Comparison of ENCODE assay signal across 8 mouse cellular contexts in the genomic region with DNA sequence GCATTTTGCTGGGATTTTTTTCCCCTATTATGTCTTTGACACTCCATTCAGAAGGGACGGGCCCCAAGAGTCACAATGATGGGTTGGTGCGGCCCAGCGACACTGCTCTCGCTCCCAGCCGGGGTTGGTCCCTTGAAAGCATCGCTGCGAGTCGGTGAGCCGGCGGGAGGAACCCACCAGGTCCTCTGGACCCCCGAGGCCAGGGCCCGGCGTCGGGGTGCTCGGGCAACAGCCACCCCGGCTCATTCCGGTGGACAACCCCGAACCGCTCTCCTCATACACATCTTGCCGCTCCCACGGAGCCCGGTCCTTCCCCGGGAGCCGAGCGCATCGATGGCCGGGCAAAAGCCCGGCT. TPM values are rescaled to one million over a fixed set of nuclear protein-coding genes. Genes with fewer than 3 reads are reported as not detected.
DNase-seq lines count a peak whose midpoint lies in the region; ATAC-seq and TF ChIP-seq lines count a peak whose summit lies in the region.

No protein-coding gene starts in this region.

- under 1% methylated on average over 28 of the region's 28 CpGs for WGBS in heart, embryonic 14.5 days
- under 1% methylated on average over 28 of the region's 28 CpGs for WGBS in forebrain, postnatal 0 days
- WGBS in macrophage (ENCODE audit: missing documents): 0% methylated on average over 24 of the region's 28 CpGs

- no peaks in the 10 kb centered on the region for H3K36me3 ChIP-seq in heart, embryonic 14.5 days (ENCODE audit: control insufficient read depth, insufficient read depth, low read length)
- H3K36me3 ChIP-seq in ES-E14 (ENCODE audit: control insufficient read depth, insufficient read depth, low read length, poor library complexity, severe bottlenecking) (no peaks in the 10 kb centered on the region), macrophage (ENCODE audit: inconsistent target) (no peaks in the 10 kb centered on the region)
- H3K36me3 ChIP-seq in forebrain, postnatal 0 days (ENCODE audit: insufficient read depth): no peaks in the 10 kb centered on the region

- H3K27ac ChIP-seq in heart, embryonic 14.5 days (replicated peaks in 1 of 2; ENCODE audit: control insufficient read depth in 1 of 2, insufficient read depth in 1 of 2, low read depth in 2 of 2, low read length in 2 of 2): peak overlapping the region; percentile 73 to 94
- peak overlapping the region; percentile 53; the same call in 1 of the 2 replicates for H3K27ac ChIP-seq in ES-E14 (ENCODE audit: insufficient read depth, low read depth, low read length, poor library complexity, severe bottlenecking)
- H3K27ac ChIP-seq in forebrain, postnatal 0 days (ENCODE audit: low read depth, low read length): peak overlapping the region; percentile 99
- H3K27ac ChIP-seq in macrophage: 0 out of 2 replicates have a peak overlapping the region, but pooled peaks have one; percentile 15

- H3K9me3 ChIP-seq in heart, embryonic 14.5 days (ENCODE audit: control insufficient read depth, low read length): no peaks in the 10 kb centered on the region
- no peaks in the 10 kb centered on the region for H3K9me3 ChIP-seq in ES-E14 (ENCODE audit: control insufficient read depth, insufficient read depth, low read depth, low read length)
- no peaks in the 10 kb centered on the region for H3K9me3 ChIP-seq in forebrain, postnatal 0 days (ENCODE audit: low read length)

- peaks cover 0 to 15% of the 10 kb centered on the region in 2 experiments for H3K4me1 ChIP-seq in heart, embryonic 14.5 days (ENCODE audit: control insufficient read depth in 2 of 2, insufficient read depth in 2 of 2, low read length in 2 of 2)
- H3K4me1 ChIP-seq in ES-E14 (ENCODE audit: control insufficient read depth in 2 of 2, insufficient read depth in 2 of 2, low read length in 2 of 2, poor library complexity in 1 of 2): peaks cover 2 to 3% of the 10 kb centered on the region in 2 experiments; a peak in 1 of 4 replicates
- peaks cover 11% of the 10 kb centered on the region; the same call in 1 of the 2 replicates for H3K4me1 ChIP-seq in forebrain, postnatal 0 days (ENCODE audit: insufficient read depth)

- in situ Hi-C loops in ES-E14 (cut with MboI; ENCODE audit: low sequenced_read_pairs in 2 of 2, unreplicated experiment in 2 of 2): no loop called here

- no peak for DNase-seq in heart, postnatal 14 days
- DNase-seq in ES-E14 (ENCODE audit: low read depth, low spot score): no peak
- no peak for DNase-seq in forebrain, postnatal 0 days
- DNase-seq in cerebellum, adult 9-11 months: no peak
- no peak for DNase-seq in right cerebral cortex, postnatal 14 days
- no peak for DNase-seq in left cerebral cortex, postnatal 14 days (ENCODE audit: low spot score in 2 of 2)

- peak overlapping the region; percentile 91 for H3K4me2 ChIP-seq in heart, embryonic 14.5 days (ENCODE audit: low read length)
- peak overlapping the region; percentile 86 for H3K4me2 ChIP-seq in forebrain, postnatal 0 days (ENCODE audit: low read depth)

- intact Hi-C loops in heart, postnatal 14 days (cut with DNase I): loop anchor here (2.0 to 10.0 kb wide), 2 partner anchors 72 to 412 kb away; no protein-coding TSS in a partner anchor
- intact Hi-C loops in left cerebral cortex, postnatal 14 days (cut with DNase I): no loop called here

- no peaks in the 10 kb centered on the region for H3K27me3 ChIP-seq in heart, embryonic 14.5 days (ENCODE audit: control insufficient read depth, insufficient read depth, low read length)
- H3K27me3 ChIP-seq in forebrain, postnatal 0 days (ENCODE audit: insufficient read depth, low read length): no peaks in the 10 kb centered on the region

- H3K4me3 ChIP-seq in heart, embryonic 14.5 days (ENCODE audit: control insufficient read depth in 1 of 2, insufficient read depth in 1 of 2, low read depth in 1 of 2, low read length in 2 of 2): peak overlapping the region; percentile 57 to 98
- H3K4me3 ChIP-seq in ES-E14 (ENCODE audit: insufficient read depth in 1 of 2, low read depth in 1 of 2, low read length in 2 of 2, poor library complexity in 1 of 2, severe bottlenecking in 1 of 2): peak overlapping the region; percentile 80 to 91
- H3K4me3 ChIP-seq in forebrain, postnatal 0 days (ENCODE audit: low read depth, low read length): peak overlapping the region; percentile 99
- peak overlapping the region; percentile 70 for H3K4me3 ChIP-seq in macrophage (ENCODE audit: inconsistent target)

- ATAC-seq in heart, embryonic 14.5 days (ENCODE audit: insufficient number of reproducible peaks, insufficient read depth, low FRiP score, low read depth): no peak; the same call in 1 of the 2 replicates
- peak; percentile 24; the same call in 1 of the 2 replicates for ATAC-seq in forebrain, postnatal 0 days

- no peak for TF ChIP-seq CTCF in forebrain, postnatal 0 days (IDR thresholded peaks at IDR 0.05; ENCODE audit: low read depth)

- peak overlapping the region; percentile 99 for H3K9ac ChIP-seq in heart, embryonic 14.5 days (ENCODE audit: low read length)
- peak overlapping the region; percentile 95 for H3K9ac ChIP-seq in ES-E14 (ENCODE audit: insufficient read depth, low read depth, low read length, poor library complexity, severe bottlenecking)
- H3K9ac ChIP-seq in forebrain, postnatal 0 days: peak overlapping the region; percentile 94

- peaks cover 52% of the 10 kb centered on the region for H3K79me2 ChIP-seq in macrophage (ENCODE audit: inconsistent target)

TF ChIP-seq in ES-E14, 5 proteins besides CTCF, POLR2A, EP300 and RAD21:
- TF ChIP-seq HCFC1 (IDR thresholded peaks at IDR 0.05; ENCODE audit: borderline replicate concordance, insufficient read depth, low read length) (no peak), CHD2 (IDR thresholded peaks at IDR 0.05; ENCODE audit: low read depth, low read length) (no peak)

RNA-seq across cellular contexts. Expression of gene Cul5, which starts 3.2 kb away (rescaled TPM):
- 35.8 and 43.3 TPM in 2 replicates for polyA plus RNA-seq in heart, embryonic 14.5 days (2014; fragmentation: Nextera tagmentation; extraction: Ambion mirVana)
- 10 to 100 TPM; 45.3 TPM for total RNA-seq in heart, postnatal 14 days (2021)
- 31.5 and 42.6 TPM in 2 replicates for total RNA-seq in ES-E14 (2012; rRNA removed)
- 59.3 and 72.5 TPM in 2 replicates for total RNA-seq in forebrain, postnatal 0 days (2014; rRNA removed)
- polyA plus RNA-seq in forebrain, postnatal 0 days (2015; fragmentation: Nextera tagmentation; extraction: Ambion mirVana): 25.2 and 40.9 TPM in 2 replicates
- total RNA-seq in macrophage (2018; cell fraction: chromatin; rRNA removed): 10 to 100 TPM; 25.4 to 61.7 (median 44.6) TPM
- total RNA-seq in macrophage (2018; cell fraction: cytosol; rRNA removed): 10 to 100 TPM; 19.5 to 29.0 (median 23.9) TPM
- total RNA-seq in macrophage (2018; cell fraction: nucleus; rRNA removed): 10 to 100 TPM; 17.0 to 60.2 (median 32.4) TPM
- 12.7 to 19.8 TPM (median 18.2 TPM) in 3 replicates for polyA plus RNA-seq in macrophage (2018)
- total RNA-seq in left cerebral cortex, postnatal 14 days (2021): 10 to 100 TPM; 51.0 to 54.4 TPM

RNA-seq across cellular contexts. Expression of gene Rab39, which starts 39.4 kb away (rescaled TPM):
- 0.12 and 0.15 TPM in 2 replicates for polyA plus RNA-seq in heart, embryonic 14.5 days (2014; fragmentation: Nextera tagmentation; extraction: Ambion mirVana)
- total RNA-seq in heart, postnatal 14 days (2021): under 1 TPM; 0.12 to 0.17 TPM
- 1.1 and 1.8 TPM in 2 replicates for total RNA-seq in ES-E14 (2012; rRNA removed)
- 1.8 and 2.5 TPM in 2 replicates for total RNA-seq in forebrain, postnatal 0 days (2014; rRNA removed)
- 1.2 and 1.3 TPM in 2 replicates for polyA plus RNA-seq in forebrain, postnatal 0 days (2015; fragmentation: Nextera tagmentation; extraction: Ambion mirVana)
- 1 to 10 TPM in 13 of 26 experiments, under 1 TPM in 11, not detected in 2; 0.25 to 6.6 (median 1.2) TPM for total RNA-seq in macrophage (2018; cell fraction: chromatin; rRNA removed)
- 1 to 10 TPM in 16 of 26 experiments, under 1 TPM in 10; 0.42 to 4.9 (median 1.2) TPM for total RNA-seq in macrophage (2018; cell fraction: cytosol; rRNA removed)
- total RNA-seq in macrophage (2018; cell fraction: nucleus; rRNA removed): 1 to 10 TPM in 14 of 26 experiments, under 1 TPM in 12; 0.24 to 6.4 (median 1.3) TPM
- 0.79 to 1.9 TPM (median 1.4 TPM) in 3 replicates for polyA plus RNA-seq in macrophage (2018)
- total RNA-seq in left cerebral cortex, postnatal 14 days (2021): 1 to 10 TPM; 1.4 TPM

RNA-seq across cellular contexts. Expression of gene Acat1, which starts 56.5 kb away (rescaled TPM):
- 225 and 227 TPM in 2 replicates for polyA plus RNA-seq in heart, embryonic 14.5 days (2014; fragmentation: Nextera tagmentation; extraction: Ambion mirVana)
- total RNA-seq in heart, postnatal 14 days (2021): 100 to 1,000 TPM; 313 to 317 TPM
- total RNA-seq in ES-E14 (2012; rRNA removed): 7.1 and 9.8 TPM in 2 replicates
- 164 and 193 TPM in 2 replicates for total RNA-seq in forebrain, postnatal 0 days (2014; rRNA removed)
- 199 and 218 TPM in 2 replicates for polyA plus RNA-seq in forebrain, postnatal 0 days (2015; fragmentation: Nextera tagmentation; extraction: Ambion mirVana)
- total RNA-seq in macrophage (2018; cell fraction: chromatin; rRNA removed): 10 to 100 TPM in 19 of 26 experiments, 1 to 10 TPM in 7; 4.5 to 40.2 (median 18.2) TPM
- 10 to 100 TPM; 13.8 to 26.3 (median 19.4) TPM for total RNA-seq in macrophage (2018; cell fraction: cytosol; rRNA removed)
- 10 to 100 TPM in 19 of 26 experiments, 1 to 10 TPM in 7; 4.2 to 38.9 (median 16.1) TPM for total RNA-seq in macrophage (2018; cell fraction: nucleus; rRNA removed)
- polyA plus RNA-seq in macrophage (2018): 21.5 to 33.2 TPM (median 27.8 TPM) in 3 replicates
- 10 to 100 TPM; 81.6 to 87.3 TPM for total RNA-seq in left cerebral cortex, postnatal 14 days (2021)

Comparison
In these comparisons a context has a peak if more than half of its experiments do, and no peak if none do; other contexts are left out.
1. H3K27ac ChIP-seq: peak in every context shown above with its lines; median percentile 99 in forebrain, postnatal 0 days; 84 in heart, embryonic 14.5 days; 53 in ES-E14; 15 in macrophage.